Mouse (Mus musculus) frontal cortex, postnatal 10 days (tissue): ENCODE measurements at regions not wholly inside any gene's neighbourhood (a gene's known extent, or its start where the extent isn't known, plus 50 kb on each side); places are given as distances from the start of the nearest gene placed in this dataset.
A peak's percentile ranks its signal among the peaks of the same experiment; 100 is the strongest.

ENCODE experiments used
- DNase-seq, 2 experiments: peaks; one replicate each; pipeline ENCODE4 v3.0.0; 2022; ENCODE audit warnings: low spot score in 2 of 2, mixed read lengths in 1 of 2

DNA sequence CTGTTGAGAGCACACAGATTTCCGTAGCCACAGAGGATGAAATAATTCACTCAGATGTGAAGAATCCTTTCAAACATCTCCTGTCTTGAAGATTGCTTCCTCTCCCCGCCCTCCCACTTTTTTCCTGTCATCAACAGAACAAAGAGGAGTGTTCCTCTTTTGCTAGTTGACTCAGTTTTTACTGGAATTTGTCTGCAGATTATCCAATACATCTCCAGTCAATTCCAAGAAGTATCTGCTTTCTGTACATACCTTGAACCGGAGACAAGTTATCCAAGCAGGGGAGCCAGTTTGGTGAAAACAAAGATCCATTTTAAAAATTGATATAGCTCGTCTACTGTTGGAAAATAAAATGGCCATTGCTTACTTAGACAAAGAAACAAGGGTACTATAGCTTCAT, 328.5 kb downstream of the Ttll7 start:
- DNase-seq: no peak

DNA sequence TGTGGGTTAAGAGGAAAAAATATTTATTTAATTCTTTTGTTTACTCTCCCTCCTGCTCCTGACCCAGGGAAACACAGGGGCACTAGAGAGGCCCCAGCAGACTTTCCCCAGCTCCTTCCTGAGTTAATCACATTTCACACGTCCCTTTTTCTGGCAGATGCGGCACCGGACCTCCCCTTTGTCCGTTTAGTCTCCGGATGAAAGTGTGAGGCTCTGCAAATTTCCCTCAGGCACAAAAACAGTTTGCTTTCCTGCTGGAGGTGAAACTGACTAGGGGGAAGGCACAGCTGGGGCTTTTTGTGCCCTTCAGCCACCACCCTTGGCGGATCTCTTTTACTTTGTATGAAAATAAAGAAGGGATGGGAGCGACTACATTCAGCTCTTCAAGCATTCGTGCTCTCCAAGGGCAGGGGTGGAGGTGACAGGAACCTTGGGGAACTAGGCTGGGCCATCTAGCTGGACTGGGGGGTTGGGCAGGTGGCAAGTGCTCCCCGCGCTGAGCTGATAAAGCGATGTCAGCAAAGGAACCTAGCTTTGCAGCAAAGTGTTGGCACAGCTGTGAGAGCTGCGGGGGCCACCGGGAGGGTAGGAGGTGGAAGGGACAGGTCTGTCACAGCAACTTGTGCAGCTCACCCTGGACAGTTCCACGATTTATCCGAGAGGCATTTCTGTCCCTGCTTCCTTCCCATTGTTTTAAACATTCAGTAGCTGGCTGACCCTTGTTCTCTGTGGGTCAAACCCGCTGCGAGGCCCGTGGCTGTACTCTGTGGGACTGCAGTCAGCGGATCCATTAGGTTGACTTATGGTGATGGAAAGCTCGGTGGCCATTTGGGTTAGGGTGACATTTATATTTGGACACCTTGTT, 329.6 kb downstream of the Ttll7 start:
- DNase-seq: no peak

DNA sequence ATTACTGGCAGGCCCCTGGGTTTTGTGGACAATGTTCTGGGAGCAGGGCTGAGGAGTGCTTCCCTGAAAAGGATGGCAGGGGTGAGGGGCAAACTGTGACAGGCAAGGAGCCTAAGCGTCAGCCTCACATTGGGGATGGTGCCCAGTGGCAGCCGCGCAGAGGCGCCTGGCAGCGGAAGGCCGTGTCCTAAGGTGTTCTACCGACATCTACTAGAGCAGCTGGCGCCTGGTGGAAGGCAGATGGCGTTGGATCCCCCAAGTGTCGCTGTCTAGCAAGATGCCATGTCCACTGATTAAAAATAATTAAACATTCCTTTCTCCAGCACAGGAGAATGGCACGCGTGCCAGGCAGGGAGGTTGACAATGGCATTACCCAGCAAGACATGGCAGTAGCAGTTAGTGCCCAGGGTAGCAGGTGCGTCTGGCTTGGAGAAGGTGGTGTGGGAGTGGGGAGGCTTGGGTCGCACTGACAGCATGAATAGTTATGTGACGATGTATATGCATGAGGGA, 330.3 kb downstream of the Ttll7 start:
- DNase-seq: peak in 1 of 2 experiments; percentile 13

DNA sequence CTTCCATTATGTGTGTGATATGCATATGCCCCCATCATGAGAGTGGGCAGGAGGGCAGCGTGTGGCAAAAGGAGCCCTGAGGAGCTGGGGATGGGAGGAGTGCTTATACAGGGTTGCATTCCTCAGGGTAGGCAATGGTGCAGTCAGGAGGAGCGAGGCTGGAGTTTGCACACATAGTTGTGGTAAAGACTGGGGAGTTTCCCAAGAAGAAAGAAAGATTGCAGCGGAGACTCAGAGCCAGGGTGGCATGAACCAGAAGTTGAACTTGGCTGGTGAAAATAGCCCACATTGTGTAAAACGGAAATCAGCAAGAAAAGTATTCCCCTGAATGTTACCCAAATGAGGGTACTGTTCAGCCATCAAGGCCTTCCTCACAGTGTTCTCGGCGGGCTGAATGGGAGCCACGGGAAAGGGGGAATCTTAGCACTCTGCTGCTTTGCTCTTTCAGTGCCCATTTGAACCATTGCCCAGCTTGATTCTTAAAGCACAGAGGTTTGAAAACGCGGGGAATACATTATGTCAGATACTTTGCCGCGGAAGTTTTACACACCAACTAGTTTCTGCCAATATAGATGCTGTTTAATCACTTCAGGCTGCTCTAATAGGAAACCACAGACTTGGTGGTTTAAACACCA, 331.6 kb downstream of the Ttll7 start:
- DNase-seq: no peak

DNA sequence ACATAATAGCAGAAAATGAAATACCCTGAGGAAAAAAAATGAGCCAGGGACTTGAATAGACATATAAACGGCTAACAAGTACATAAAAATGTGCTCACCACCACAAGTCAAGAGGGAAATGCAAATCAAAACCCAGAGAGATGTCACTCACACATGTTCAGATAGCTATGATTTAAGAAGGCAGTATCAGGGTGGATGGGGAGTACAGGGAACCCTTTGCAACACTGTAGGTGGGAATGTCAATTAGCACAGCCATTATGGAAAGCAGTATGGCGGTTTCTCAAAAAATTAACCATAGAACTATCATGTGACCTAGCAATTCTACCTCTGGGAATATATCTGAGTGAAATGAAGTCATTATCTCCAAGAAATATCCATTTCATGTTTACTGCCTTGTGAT, 337.6 kb downstream of the Ttll7 start:
- DNase-seq: no peak

DNA sequence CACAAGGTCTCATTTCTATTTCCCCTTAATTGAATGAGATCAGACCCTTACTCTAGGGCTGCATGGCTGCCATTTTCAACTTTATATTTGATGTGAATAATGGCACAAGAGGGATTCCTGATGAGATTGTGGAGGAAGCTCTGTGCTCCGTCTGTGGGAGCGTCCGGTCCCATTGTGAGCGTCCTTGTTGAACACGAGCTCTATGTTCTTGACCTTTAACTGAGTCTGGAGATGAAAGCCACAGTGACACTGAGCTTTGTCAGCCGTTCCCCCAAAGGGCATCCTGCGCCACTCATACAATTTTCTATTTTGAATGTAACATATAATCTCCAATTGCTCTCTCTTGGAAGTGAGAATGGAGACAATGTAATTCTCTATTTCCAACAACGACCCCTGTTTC, 344.5 kb downstream of the Ttll7 start:
- DNase-seq: no peak

DNA sequence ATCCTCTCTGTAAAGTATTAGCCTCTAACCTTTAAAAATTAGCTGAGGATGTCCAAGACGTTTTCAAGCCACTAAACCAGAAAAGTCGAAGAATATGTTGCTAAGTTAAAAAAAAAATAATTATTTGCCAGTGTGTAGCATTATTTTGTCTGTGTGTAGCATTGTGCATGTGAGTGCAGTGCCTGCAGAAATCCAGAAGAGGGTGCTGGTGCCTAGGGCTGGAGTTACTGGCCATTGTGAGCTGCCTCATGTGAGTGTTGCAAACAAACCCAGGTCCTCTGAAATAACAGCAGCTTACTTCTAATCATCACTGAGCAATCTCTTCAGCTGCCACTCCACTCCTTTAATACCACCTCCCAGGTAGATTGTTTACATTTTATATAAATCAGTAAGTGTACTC, 345.0 kb downstream of the Ttll7 start:
- no peak for DNase-seq

DNA sequence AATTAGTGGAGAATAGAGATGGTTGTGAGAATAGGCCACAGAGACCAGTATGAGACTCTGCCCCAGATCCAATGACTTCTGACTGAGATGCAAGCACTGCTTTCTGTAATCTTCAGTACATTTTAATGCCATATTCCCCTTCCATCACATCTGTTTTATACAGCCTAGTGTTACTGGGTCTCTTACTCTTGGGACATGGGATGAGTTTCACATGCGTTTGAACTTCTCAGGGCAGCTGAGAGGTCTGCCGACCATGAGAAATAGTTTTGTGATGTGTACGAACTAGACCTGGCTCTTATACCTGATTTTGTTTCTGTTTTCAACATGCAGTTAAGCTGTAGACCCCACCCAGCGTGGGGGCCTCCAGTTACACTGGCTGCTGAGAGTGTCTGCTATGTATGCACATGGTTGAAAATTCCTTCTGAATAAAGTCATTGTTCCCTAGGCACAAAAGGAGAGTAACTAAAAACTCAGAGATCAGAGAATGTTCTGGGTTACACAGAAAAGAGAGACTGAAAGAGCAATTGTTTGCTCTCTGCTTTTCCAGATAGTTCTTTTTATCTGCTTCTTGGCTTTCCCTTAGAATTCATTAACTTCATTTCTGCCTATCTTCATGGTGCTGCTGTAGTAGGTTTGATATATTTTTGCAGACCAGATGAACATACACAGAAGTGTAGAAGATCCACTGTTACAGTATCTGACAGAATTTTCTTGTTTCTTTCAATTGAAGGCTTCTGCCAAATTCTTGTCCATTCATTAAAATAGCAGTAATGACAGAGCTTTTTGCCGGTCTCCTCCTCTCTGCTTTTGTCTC, 359.2 kb downstream of the Ttll7 start:
- no peak for DNase-seq

DNA sequence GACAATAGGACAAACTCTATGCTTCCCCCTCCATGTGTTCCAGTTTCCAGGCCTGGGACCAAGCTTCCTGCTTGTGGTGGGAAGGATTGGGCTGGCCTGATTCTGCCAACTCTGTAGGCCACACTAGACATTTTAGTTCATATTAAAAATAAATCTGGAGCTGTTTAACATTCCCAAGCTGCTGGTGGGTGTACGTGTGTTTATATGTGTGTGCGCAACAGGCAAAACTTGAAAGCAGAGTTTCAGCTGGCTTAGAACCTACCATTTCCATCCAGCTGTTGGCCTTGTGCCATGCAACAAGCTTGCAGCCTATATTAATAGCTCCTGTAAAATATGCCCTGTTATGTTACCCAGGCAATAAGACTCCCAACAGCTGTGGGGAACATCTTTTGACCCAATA, 376.5 kb downstream of the Ttll7 start:
- DNase-seq: peak; percentile 41 to 64

DNA sequence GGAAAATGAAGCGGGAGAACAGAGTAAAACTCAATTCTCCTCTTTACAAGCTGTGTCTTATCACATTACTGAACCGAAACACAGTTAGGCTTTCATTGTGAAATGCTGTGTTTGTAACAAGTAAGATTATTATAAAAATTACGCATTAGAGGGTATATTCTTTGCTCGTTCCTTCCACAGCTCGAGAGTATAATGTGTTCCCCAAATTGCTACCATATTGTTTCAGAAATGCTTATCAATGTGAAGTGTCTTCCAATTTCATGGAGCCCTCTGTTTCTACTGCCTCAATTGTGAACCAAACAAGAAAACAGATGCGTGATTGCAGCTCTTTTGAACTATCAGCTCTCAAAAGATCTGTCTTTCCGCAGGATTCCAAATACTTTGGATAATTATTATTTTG, 378.4 kb downstream of the Ttll7 start:
- no peak for DNase-seq

DNA sequence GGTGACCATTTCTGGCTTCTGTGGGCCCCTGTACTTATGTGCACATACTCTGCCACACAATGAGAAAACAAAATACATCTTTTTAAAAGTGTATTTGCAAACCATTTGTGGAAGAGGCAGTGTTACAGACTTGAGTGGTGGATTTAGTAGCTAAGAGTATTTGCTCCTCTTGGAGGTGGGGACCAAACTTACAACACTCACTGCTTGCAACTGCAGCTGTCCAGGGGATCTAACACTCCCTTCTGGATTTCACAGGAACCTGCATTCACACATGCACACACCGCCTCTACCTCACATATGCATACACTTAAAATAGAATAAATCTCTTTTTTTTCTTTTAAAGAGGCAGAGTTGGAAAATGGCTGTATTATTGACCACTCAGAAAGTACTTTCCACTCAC, 386.2 kb downstream of the Ttll7 start:
- no peak for DNase-seq

DNA sequence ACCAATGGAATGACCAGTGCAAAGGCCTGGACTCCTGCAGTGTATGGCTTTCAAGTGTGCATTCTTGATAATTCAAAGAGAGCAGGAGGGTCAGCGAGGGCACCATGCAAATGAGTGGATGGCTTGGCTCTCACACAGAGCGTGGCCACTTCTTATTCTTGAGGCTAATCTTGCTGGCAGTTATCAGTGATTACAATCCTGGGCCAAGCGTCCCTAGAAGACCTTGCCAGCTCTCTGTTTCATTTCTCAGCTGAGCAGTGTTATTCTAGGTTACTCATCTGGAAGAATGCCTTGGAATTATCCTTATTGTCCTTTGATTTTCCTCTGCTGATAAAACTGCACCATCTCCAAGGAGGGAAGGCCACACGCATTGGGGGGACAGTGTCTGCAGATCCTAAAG, 388.5 kb downstream of the Ttll7 start:
- no peak for DNase-seq

DNA sequence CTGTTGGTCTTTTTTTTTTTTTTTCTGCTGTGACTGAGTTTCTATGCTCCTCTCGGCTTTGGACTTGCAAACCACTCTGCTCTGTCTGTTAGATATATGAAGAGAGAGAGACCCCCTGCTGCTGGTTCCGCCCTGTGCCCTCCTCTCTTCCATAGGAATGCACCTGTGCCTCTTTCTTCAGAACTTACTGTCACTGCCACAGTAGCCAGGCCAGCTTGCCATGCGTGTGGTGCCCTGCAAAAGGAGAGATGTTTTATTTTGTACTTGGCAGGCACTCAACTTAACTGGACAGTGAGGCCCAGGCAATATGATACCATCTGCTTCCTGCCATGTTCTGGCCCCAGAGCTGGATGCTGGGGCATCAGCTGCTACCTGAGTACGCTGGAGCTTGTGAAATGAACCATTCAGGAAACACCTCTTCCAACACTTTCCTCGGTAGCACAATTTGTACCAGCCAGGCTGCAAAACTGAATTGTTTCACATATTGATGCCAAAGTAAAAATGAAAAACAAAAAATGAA, 392.8 kb downstream of the Ttll7 start:
- DNase-seq: no peak

DNA sequence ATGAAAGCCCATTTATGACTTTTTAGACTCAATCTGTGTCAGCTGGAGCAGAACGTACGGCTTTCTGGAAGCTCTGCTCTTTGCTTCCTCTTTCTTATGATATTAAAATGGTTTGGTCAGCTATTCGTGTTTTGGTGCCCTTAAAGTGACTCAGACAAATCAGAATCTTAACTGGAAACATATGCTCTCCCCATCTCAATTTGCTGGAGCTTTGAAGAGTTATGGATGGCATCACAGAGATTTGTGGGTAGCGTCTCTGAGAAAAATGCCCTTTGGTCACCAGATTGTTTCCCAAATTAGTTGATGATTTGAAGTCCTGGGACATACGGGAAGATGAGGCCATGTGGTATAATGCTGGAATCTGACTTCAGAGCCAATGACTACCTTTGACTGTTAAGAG, 394.0 kb downstream of the Ttll7 start:
- no peak for DNase-seq

DNA sequence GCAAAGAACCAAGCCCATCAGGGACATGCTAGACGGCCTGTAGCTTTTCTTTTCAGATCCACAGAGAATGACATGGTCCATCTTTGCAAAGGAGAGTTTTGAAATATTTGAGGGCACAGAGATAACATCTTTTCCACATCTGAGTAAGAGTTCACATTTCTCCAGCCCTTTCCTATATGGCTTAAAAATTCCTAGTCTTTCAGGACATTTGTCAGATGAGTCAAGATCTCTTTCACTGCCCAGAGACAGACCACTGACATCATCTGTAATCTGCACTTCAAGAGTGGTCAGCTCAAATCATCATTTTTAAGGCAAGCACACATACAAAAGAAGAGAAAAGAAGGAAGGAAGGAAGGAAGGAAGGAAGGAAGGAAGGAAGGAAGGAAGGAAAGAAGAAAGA, 397.3 kb downstream of the Ttll7 start:
- no peak for DNase-seq

DNA sequence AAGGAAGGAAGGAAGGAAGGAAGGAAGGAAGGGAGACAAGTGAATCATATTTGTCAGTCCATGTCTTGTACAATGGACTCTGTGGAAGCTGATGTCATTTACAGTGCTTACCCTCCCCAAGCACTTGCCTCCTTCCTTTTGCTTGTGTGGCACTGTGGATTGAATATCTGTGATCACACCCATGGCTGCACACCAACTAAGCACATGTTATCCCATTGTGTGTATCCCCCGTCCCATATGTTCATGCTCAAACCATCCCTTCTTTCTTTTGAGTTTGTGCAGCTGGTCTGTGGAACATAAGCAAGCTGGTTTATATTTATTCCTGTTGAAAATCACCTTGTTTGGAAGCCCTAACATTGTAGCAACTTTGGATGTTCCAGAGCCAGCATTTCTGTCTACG, 397.7 kb downstream of the Ttll7 start:
- no peak for DNase-seq

DNA sequence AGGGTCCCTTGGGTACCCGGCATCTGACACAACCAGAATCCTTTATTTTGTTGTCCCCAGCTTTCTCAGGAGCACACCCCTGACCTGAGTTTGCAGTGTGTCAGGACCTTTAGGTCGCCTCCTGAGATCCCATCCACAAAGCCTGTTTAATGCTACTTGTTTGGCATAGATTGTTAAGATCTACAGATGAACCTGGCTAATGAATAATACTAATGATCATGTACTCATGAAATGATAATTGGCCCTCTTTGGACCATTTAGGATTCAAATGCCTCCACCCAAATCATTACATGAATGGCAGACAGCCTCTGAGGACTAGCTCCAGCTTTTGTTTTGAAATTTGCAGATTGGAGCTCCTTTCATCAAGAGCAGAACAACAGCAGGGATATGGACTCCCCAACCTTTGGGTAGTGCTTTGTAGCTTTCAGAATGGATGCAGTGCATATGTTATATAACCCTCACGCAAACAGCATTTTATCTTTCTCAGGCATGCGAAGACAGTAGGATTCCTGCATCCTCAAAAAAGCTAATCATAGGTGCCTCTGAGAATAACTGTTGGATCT, 400.1 kb downstream of the Ttll7 start:
- no peak for DNase-seq

DNA sequence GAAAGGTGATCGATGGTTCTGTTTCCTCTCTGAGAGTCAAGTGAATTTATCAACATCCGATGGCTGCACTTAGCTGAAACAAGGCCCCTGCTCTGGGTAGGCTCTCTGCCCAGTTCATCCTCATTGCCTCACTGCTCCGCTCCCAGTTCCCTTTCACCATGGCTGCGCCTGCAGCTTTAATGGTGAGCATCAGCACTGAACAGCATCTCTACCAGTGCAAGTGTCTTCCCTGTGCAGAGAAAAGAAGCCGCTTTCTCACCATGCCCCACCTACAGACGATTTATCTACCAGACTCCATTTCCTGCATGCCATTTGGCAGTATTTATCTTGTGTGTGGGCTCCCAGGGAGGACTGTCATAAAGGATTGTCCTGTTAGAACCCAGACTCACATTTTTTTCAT, 400.6 kb downstream of the Ttll7 start:
- DNase-seq: no peak

DNA sequence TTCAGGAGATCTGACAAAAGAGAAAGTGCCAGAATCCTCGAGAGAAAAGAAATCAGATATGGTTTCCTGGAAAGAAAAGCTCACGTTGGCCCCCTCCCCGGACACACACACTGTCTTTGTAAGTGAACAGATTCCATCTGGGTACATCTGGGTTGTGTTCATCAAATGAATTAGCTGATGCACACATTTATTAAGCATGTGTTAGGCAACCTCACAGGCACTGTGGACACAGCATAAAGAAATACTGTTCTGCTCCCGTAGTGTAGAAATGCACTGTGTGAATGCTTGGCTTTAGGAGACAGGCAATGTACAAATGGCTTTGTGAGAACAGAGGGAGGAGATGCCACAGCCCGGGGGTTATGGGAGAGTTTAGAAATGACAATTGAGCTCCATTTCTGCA, 402.3 kb downstream of the Ttll7 start:
- DNase-seq: no peak

DNA sequence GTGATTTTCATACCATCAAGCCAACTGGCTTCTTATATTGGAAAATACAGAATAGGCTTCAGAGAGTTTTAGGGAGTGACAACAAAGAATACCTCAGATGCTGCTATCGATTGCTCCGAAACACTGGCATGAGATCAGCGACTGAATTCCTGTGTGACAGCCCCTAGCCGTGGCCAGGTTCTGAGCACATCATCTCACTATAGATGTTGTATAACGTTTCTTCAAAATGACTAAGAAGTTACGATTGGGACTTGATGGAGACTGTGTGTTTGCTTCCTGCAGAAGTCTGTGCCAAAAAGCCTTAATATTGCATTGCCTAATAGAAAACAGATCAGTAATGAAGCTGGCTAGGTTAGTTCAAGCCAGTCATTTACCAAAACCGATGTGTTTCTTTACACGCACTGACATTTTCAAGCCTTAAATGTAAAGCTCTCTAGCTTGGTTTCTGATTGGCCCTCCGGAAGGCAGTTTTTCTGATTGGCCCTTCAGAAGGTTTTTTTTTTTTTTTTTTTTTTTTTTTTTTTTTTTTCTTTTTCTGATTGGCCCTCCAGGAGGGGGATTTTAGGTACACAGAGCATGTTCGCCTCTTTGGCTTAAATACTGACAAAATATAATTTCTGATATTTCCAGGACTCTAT, 408.9 kb downstream of the Ttll7 start:
- DNase-seq: no peak

DNA sequence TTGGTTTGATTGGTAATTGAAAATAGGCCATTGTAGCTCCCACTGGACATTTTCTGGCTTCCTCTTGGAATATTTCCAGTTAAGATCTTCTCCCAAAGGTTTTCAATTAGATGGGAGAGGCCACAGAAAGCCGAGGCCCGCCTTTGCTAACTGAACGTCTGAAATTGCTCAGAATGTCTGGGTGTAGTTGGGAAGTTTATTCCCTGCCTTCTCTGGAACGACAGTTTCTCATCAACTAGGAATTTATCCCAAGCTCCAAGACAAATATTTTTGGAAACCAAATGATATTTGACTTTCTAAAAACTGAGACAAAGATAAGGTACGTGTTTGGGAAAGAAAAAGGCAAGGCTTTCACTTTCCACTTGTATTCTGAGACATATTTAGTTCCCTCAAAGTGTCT, 414.4 kb downstream of the Ttll7 start:
- no peak for DNase-seq
